Mouse (Mus musculus): ENCODE measurements around the gene Polr3c.
"Not testable (repeated sequence)": the region's sequence is repeated elsewhere in the genome, so short reads cannot be mapped to it uniquely, and the experiment has no call there.

Polr3c gene

GRCm38 (mm10) chr3:96708684-96709064 is 18.8 kb downstream of the Polr3c start:
- in situ Hi-C loops (cut with MboI, MseI): no loop called here

- in situ Hi-C loops (cut with MboI, MseI): no loop called here
Measured at GRCm38 (mm10) chr3:96707903-96708683, 19.3 kb downstream of the Polr3c start, which contains the start of gene Nudt17. Gene Nudt17, minus strand, starts transcription at chr3:96708562.

GRCm38 (mm10) chr3:96706984-96707383 is 20.4 kb downstream of the Polr3c start:
- in situ Hi-C loops (cut with MboI, MseI): no loop called here

- in situ Hi-C loops (cut with MboI, MseI): no loop called here
Measured at GRCm38 (mm10) chr3:96706217-96706616, 21.2 kb downstream of the Polr3c start.

- in situ Hi-C loops (cut with MboI, MseI): no loop called here
Measured at GRCm38 (mm10) chr3:96704778-96705177, 22.6 kb downstream of the Polr3c start.

GRCm38 (mm10) chr3:96701003-96701402 is 26.4 kb downstream of the Polr3c start:
- in situ Hi-C loops (cut with MboI, MseI): no loop called here

- in situ Hi-C loops (cut with MboI, MseI): no loop called here
Measured at GRCm38 (mm10) chr3:96700376-96700775, 27.1 kb downstream of the Polr3c start.

GRCm38 (mm10) chr3:96698993-96699690 is 28.3 kb downstream of the Polr3c start:
- in situ Hi-C loops (cut with MboI, MseI): no loop called here

GRCm38 (mm10) chr3:96696766-96697732 is 30.4 kb downstream of the Polr3c start:
- in situ Hi-C loops (cut with MboI, MseI): no loop called here

- in situ Hi-C loops (cut with MboI, MseI): no loop called here
Measured at GRCm38 (mm10) chr3:96696198-96696765, 31.1 kb downstream of the Polr3c start, which contains the start of gene Pias3. Gene Pias3, plus strand, starts transcription at chr3:96696384.

GRCm38 (mm10) chr3:96693579-96693978 is 33.8 kb downstream of the Polr3c start:
- in situ Hi-C loops (cut with MboI, MseI): no loop called here

- in situ Hi-C loops (cut with MboI, MseI): no loop called here
Measured at GRCm38 (mm10) chr3:96692506-96692905, 34.9 kb downstream of the Polr3c start.

- in situ Hi-C loops (cut with MboI, MseI): no loop called here
Measured at GRCm38 (mm10) chr3:96690298-96690697, 37.1 kb downstream of the Polr3c start.

GRCm38 (mm10) chr3:96688854-96689253 is 38.6 kb downstream of the Polr3c start:
- in situ Hi-C loops (cut with MboI, MseI): no loop called here

- in situ Hi-C loops (cut with MboI, MseI): not testable (repeated sequence)
Measured at GRCm38 (mm10) chr3:96686057-96686456, 41.4 kb downstream of the Polr3c start.

- in situ Hi-C loops (cut with MboI, MseI): no loop called here
Measured at GRCm38 (mm10) chr3:96684822-96685156, 42.6 kb downstream of the Polr3c start.

- in situ Hi-C loops (cut with MboI, MseI): no loop called here
Measured at GRCm38 (mm10) chr3:96684151-96684821, 43.1 kb downstream of the Polr3c start.

GRCm38 (mm10) chr3:96683496-96683895 is 43.9 kb downstream of the Polr3c start:
- in situ Hi-C loops (cut with MboI, MseI): no loop called here

- in situ Hi-C loops (cut with MboI, MseI): no loop called here
Measured at GRCm38 (mm10) chr3:96680269-96680956, 47.0 kb downstream of the Polr3c start.

GRCm38 (mm10) chr3:96679159-96679674 is 48.2 kb downstream of the Polr3c start:
- in situ Hi-C loops (cut with MboI, MseI): no loop called here
